Mouse (Mus musculus) erythroblast, embryonic 14.5 days (primary cell): ENCODE data around the gene Mfsd9.

Experiments
- GATA1 ChIP-seq: IDR thresholded peaks from 2 replicates; pipeline ENCODE4 v1.6.1; 2012; ENCODE audit warnings: low read length, inconsistent platforms, mixed read lengths
- TAL1 ChIP-seq: IDR thresholded peaks from 3 replicates; pipeline ENCODE4 v1.6.1; 2012; ENCODE audit warnings: low read length, inconsistent platforms, mixed read lengths

DNA sequence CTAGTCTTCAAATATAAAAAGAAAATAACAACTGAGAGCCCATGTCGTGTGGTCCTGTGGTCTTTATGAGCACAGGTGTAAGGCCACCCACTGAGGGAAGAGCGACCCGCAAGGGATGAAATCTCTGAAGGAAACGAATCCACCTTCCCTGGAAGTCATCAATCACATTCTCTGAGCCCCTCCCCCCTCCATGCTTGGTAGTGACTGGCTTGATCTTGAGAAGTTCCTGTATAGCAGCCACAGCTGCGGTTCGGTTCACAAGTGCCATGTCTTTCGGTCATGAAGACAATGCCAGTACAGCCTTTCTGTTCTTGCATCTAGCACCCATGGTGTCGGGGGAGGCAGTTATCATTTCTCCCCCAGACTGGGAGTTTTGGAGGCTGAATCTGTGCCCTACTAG is 52.8 kb downstream of the Mfsd9 start:
- TF ChIP-seq GATA1, result no peak
- no peak for TF ChIP-seq TAL1
